Mouse (Mus musculus): ENCODE measurements at regions not wholly inside any gene's neighbourhood (a gene's known extent, or its start where the extent isn't known, plus 50 kb on each side); places are given as distances from the start of the nearest gene placed in this dataset.

- no peak for DNase-seq
Observed at GRCm38 (mm10) chr17:80792605-80793004, 64.3 kb upstream of the Map4k3 start.

GRCm38 (mm10) chr17:80789706-80790105, 61.4 kb upstream of the Map4k3 start:
- no peak for DNase-seq

- DNase-seq: no peak
Observed at GRCm38 (mm10) chr17:80789000-80789399, 60.7 kb upstream of the Map4k3 start.

- no peak for DNase-seq
Observed at GRCm38 (mm10) chr17:80786858-80787257, 58.6 kb upstream of the Map4k3 start.

GRCm38 (mm10) chr17:80786061-80786851, 58.0 kb upstream of the Map4k3 start:
- no peak for DNase-seq

- DNase-seq: no peak
Observed at GRCm38 (mm10) chr17:80785476-80785875, 57.2 kb upstream of the Map4k3 start.

GRCm38 (mm10) chr17:80785049-80785448, 56.8 kb upstream of the Map4k3 start:
- DNase-seq: no peak

GRCm38 (mm10) chr17:80782233-80782632, 53.9 kb upstream of the Map4k3 start:
- DNase-seq: no peak

- no peak for DNase-seq
Observed at GRCm38 (mm10) chr17:80781621-80782020, 53.3 kb upstream of the Map4k3 start.

- DNase-seq: no peak
Observed at GRCm38 (mm10) chr17:80780303-80780702, 52.0 kb upstream of the Map4k3 start.

GRCm38 (mm10) chr17:80779782-80780181, 51.5 kb upstream of the Map4k3 start:
- DNase-seq: peak; percentile 75
